Mouse (Mus musculus): Measurements from ENCODE around the gene Palm2.
A peak's percentile ranks its signal among the peaks of the same experiment; 100 is the strongest.

GRCm38 (mm10) chr4:57607247-57607942 is 173.3 kb downstream of the Palm2 start:
- TF ChIP-seq POLR2A (IDR thresholded peaks at IDR 0.05; ENCODE audit: low read depth, low read length) (no peak), CTCF (conservative IDR thresholded peaks at IDR 0.05; ENCODE audit: insufficient read depth, insufficient read length, low read depth, low read length) (peak; percentile 81)
